Mouse (Mus musculus) neural tube, embryonic 12.5 days (tissue): ENCODE results near the gene Dhx58. TPM values are rescaled to one million over a fixed set of nuclear protein-coding genes. Genes with fewer than 3 reads are reported as not detected.
"Not testable (repeated sequence)": the region's sequence is repeated elsewhere in the genome, so short reads cannot be mapped to it uniquely, and the experiment has no call there.

Source experiments
- ATAC-seq: fragments of 200-750 bp; cut with Nextera tagmentation; 2 replicates; pipeline ENCODE4 v1.8.0; 2017; ENCODE audit warnings: low read depth, mild to moderate bottlenecking, moderate TSS enrichment, moderate library complexity; ENCODE audit not compliant: low FRiP score
- H3K27ac ChIP-seq: fragments of 300-500 bp; sonication (generic); 2 replicates; pipeline ENCODE4 v1.5.1; 2016
- H3K27me3 ChIP-seq: fragments of 300-500 bp; sonication (generic); replicated peaks from 2 replicates; pipeline ENCODE4 v1.6.1; 2016; ENCODE audit warnings: mild to moderate bottlenecking
- H3K36me3 ChIP-seq: fragments of 300-500 bp; sonication (generic); 2 replicates; pipeline ENCODE4 v1.6.1; 2016; ENCODE audit warnings: mild to moderate bottlenecking
- H3K4me1 ChIP-seq: fragments of 300-500 bp; sonication (generic); 2 replicates; pipeline ENCODE4 v1.6.1; 2016
- H3K4me2 ChIP-seq: fragments of 300-500 bp; sonication (generic); replicated peaks from 2 replicates; pipeline ENCODE4 v1.6.1; 2016; ENCODE audit warnings: mild to moderate bottlenecking
- H3K4me3 ChIP-seq: fragments of 300-500 bp; sonication (generic); 2 replicates; pipeline ENCODE4 v1.5.1; 2016
- H3K9ac ChIP-seq: fragments of 300-500 bp; sonication (generic); 2 replicates; pipeline ENCODE4 v1.6.1; 2016; ENCODE audit warnings: mild to moderate bottlenecking
- H3K9me3 ChIP-seq: fragments of 300-500 bp; sonication (generic); 2 replicates; pipeline ENCODE4 v1.6.1; 2016; ENCODE audit warnings: mild to moderate bottlenecking
- WGBS: fragments of 180-500 bp; shearing (Covaris S2); methylation state at CpG from one replicate; pipeline ENCODE4 v1.1.7; 2016; 5-methylcytosine and 5-hydroxymethylcytosine counted together
- polyA plus RNA-seq: library from polyadenylated mRNA; unstranded; fragments of >200 nt; fragmentation: Nextera tagmentation; extraction: Ambion mirVana; gene quantifications from 2 replicates; pipeline ENCODE4 v1.2.1, GENCODE M21; 2016

The Dhx58 gene
- polyA plus RNA-seq, 1 experiment from 2014 or later, result 2.4 TPM

GRCm38 (mm10) chr11:100655589-100655988, 48.5 kb downstream of the Dhx58 start:
- H3K4me1 ChIP-seq, H3K9ac ChIP-seq, H3K27ac ChIP-seq, ATAC-seq, H3K9me3 ChIP-seq, H3K4me3 ChIP-seq, H3K36me3 ChIP-seq, H3K4me2 ChIP-seq: not testable (repeated sequence)
- peaks cover 10% of the 10 kb centered on the region for H3K27me3 ChIP-seq
- WGBS, result 63% methylated on average over 3 of the region's 3 CpGs

GRCm38 (mm10) chr11:100651748-100652147, 52.3 kb downstream of the Dhx58 start:
- 40% methylated on average over 3 of the region's 3 CpGs for WGBS
- Histone ChIP-seq H3K4me2 (no peak overlapping the region), H3K4me1 (no peaks in the 10 kb centered on the region), H3K36me3 (no peaks in the 10 kb centered on the region), H3K27ac (no peak overlapping the region), H3K9ac (no peak overlapping the region), H3K9me3 (no peaks in the 10 kb centered on the region), H3K4me3 (no peak overlapping the region), H3K27me3 (peaks cover 25% of the 10 kb centered on the region)
- ATAC-seq, result no peak

- no peak overlapping the region for H3K9ac ChIP-seq
- no peaks in the 10 kb centered on the region for H3K36me3 ChIP-seq
- no peak overlapping the region for H3K27ac ChIP-seq
- no peaks in the 10 kb centered on the region for H3K4me1 ChIP-seq
- no peak for ATAC-seq
- H3K4me2 ChIP-seq, result no peak overlapping the region
- H3K9me3 ChIP-seq, result no peaks in the 10 kb centered on the region
- H3K27me3 ChIP-seq, result peaks cover 25% of the 10 kb centered on the region
- WGBS, result 22% methylated on average over 7 of the region's 8 CpGs
- H3K4me3 ChIP-seq, result no peak overlapping the region
These were observed 52.9 kb downstream of the Dhx58 start for GRCm38 (mm10) chr11:100651205-100651604.

- no peak for ATAC-seq
- Histone ChIP-seq H3K4me1 (no peaks in the 10 kb centered on the region), H3K27ac (no peak overlapping the region)
These were observed 55.7 kb downstream of the Dhx58 start for GRCm38 (mm10) chr11:100648405-100648804.

GRCm38 (mm10) chr11:100646265-100646664, 57.8 kb downstream of the Dhx58 start:
- ATAC-seq, result no peak
- H3K36me3 ChIP-seq, result no peaks in the 10 kb centered on the region
- H3K4me3 ChIP-seq, result no peak overlapping the region
- 15% methylated on average over 1 of the region's 1 CpGs for WGBS
- H3K27me3 ChIP-seq, result peaks cover 23% of the 10 kb centered on the region
- H3K9ac ChIP-seq, result no peak overlapping the region
- H3K4me1 ChIP-seq, result no peaks in the 10 kb centered on the region
- H3K27ac ChIP-seq, result no peak overlapping the region
- H3K4me2 ChIP-seq, result no peak overlapping the region
- no peaks in the 10 kb centered on the region for H3K9me3 ChIP-seq

More at GRCm38 (mm10) chr11:100648405-100648804, 55.7 kb downstream of the Dhx58 start:
- no peak overlapping the region for H3K4me3 ChIP-seq
- no peak overlapping the region for H3K4me2 ChIP-seq
- H3K9ac ChIP-seq, result no peak overlapping the region
- H3K27me3 ChIP-seq, result peaks cover 25% of the 10 kb centered on the region
- 89% methylated on average over 8 of the region's 8 CpGs for WGBS
- no peaks in the 10 kb centered on the region for H3K9me3 ChIP-seq
- H3K36me3 ChIP-seq, result no peaks in the 10 kb centered on the region

Other genes starting within 250 kb of the Dhx58 start
- gene Klhl11, start 231.5 kb downstream of the Dhx58 start, polyA plus RNA-seq, result 12.3 and 12.4 TPM in 2 replicates
- gene Acly, start 176.3 kb downstream of the Dhx58 start, polyA plus RNA-seq, result 356 and 377 TPM in 2 replicates
- gene Ttc25, start 158.7 kb downstream of the Dhx58 start, polyA plus RNA-seq, result 1.5 and 1.6 TPM in 2 replicates
- 33.2 and 33.6 TPM in 2 replicates for gene Cnp, start 129.4 kb downstream of the Dhx58 start, polyA plus RNA-seq
- 101 and 106 TPM in 2 replicates for gene Nkiras2, start 85.0 kb downstream of the Dhx58 start, polyA plus RNA-seq
- 298 and 311 TPM in 2 replicates for gene Dnajc7, start 84.1 kb downstream of the Dhx58 start, polyA plus RNA-seq
- 0.20 and 0.27 TPM in 2 replicates for gene Zfp385c, start 11.8 kb downstream of the Dhx58 start, polyA plus RNA-seq
- 61.3 and 64.7 TPM in 2 replicates for gene Kat2a, start 8.2 kb upstream of the Dhx58 start, polyA plus RNA-seq
- gene Hspb9, start 9.6 kb upstream of the Dhx58 start, polyA plus RNA-seq, result 0.59 TPM in 1 of 2 replicates, not detected in the other
- 23.7 and 33.1 TPM in 2 replicates for gene Rab5c, start 33.9 kb upstream of the Dhx58 start, polyA plus RNA-seq
- gene Kcnh4, start 55.7 kb upstream of the Dhx58 start, polyA plus RNA-seq, result 4.4 and 4.5 TPM in 2 replicates
- gene Hcrt, start 58.7 kb upstream of the Dhx58 start, polyA plus RNA-seq, result 0.38 TPM in 1 of 2 replicates, not detected in the other
- 3.3 and 4.4 TPM in 2 replicates for gene Ghdc, start 66.7 kb upstream of the Dhx58 start, polyA plus RNA-seq
- 18.2 and 19.6 TPM in 2 replicates for gene Stat5b, start 146.5 kb upstream of the Dhx58 start, polyA plus RNA-seq
- gene Stat5a, start 155.1 kb upstream of the Dhx58 start, polyA plus RNA-seq, result 1.7 and 1.9 TPM in 2 replicates
- gene Stat3, start 235.3 kb upstream of the Dhx58 start, polyA plus RNA-seq, result 58.8 and 66.9 TPM in 2 replicates